Mouse (Mus musculus) liver, embryonic 14.5 days (tissue): ENCODE measurements around the gene Fam19a3.

ENCODE experiments used
- CTCF ChIP-seq: IDR thresholded peaks from 2 replicates; pipeline ENCODE4 v1.5.1; 2016; ENCODE audit warnings: antibody characterized with exemption, low read depth, control low read depth
- EP300 ChIP-seq: IDR thresholded peaks from 2 replicates; pipeline ENCODE4 v1.6.1; 2016; ENCODE audit warnings: antibody characterized with exemption, low read depth

GRCm38 (mm10) chr3:104743864-104744263, 37.8 kb downstream of the Fam19a3 start:
- TF ChIP-seq CTCF = no peak
- no peak for TF ChIP-seq EP300
